Mouse (Mus musculus): Measurements from ENCODE around the gene Efcab3. TPM values are rescaled to one million over a fixed set of nuclear protein-coding genes. Genes with fewer than 3 reads are reported as not detected.
A peak's percentile ranks its signal among the peaks of the same experiment; 100 is the strongest.
"Not testable (repeated sequence)": the region's sequence is repeated elsewhere in the genome, so short reads cannot be mapped to it uniquely, and the experiment has no call there.

The Efcab3 gene
- polyA plus RNA-seq, 1 experiment from 2014 or later = not detected

DNA sequence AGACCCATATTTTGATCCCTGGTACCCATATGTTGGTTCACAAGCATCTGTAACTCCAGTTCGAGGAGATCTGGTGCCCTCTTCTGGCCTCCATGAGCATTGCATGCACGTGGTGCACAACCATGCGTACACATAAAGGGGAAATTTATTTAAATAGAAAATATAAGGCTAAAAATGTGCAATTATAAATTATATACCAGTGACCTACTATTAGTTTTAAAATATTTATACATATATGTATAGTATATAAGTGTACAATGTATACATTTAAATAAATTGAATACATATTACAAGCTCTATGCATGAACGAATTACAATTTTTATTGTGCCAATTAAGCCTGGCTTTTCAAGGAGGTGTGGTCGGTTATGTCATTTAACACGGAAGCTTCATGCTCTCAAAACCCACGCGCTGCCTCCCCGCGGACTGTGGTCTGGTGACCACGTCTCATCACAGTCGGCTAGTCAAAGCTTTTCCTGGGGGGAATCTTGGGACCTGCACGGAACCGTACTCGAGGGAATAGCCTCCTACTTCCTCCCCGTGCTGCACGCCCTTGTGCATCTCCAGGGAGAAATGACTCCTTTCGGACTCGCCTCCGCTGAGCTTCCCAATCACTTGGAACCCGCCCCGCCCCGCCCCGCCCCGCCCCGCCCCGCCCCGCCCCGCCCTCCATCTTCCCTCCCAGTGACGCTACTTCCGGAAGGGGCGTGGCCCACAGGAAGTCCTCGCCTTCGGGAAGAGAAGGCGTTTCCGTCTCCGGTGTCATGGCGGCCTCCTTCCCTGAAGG, 62.5 kb downstream of the Efcab3 start, which contains the start of gene Mettl2:
Mettl2 (plus strand) TSS at position 691 of the 785 bp plus-strand sequence.
- Histone ChIP-seq H3K36me3 (replicated peaks) (peaks cover 23% of the 10 kb centered on the region), H3K9me3 (replicated peaks) (no peaks in the 10 kb centered on the region), H3K4me2 (peak within 1 kb of the TSS; percentile 91), H3K27me3 (no peaks in the 10 kb centered on the region), H3K9ac (peak within 1 kb of the TSS; percentile 61), H3K27ac (replicated peaks) (peak within 1 kb of the TSS; percentile 91), H3K4me3 (replicated peaks) (peak within 1 kb of the TSS; percentile 80), H3K4me1 (replicated peaks) (peaks cover 51% of the 10 kb centered on the region)
- ATAC-seq (ENCODE audit: insufficient read depth) = peak; percentile 82
- WGBS (ENCODE audit: insufficient replicate concordance) = under 1% methylated on average over 38 of the region's 38 CpGs

DNA sequence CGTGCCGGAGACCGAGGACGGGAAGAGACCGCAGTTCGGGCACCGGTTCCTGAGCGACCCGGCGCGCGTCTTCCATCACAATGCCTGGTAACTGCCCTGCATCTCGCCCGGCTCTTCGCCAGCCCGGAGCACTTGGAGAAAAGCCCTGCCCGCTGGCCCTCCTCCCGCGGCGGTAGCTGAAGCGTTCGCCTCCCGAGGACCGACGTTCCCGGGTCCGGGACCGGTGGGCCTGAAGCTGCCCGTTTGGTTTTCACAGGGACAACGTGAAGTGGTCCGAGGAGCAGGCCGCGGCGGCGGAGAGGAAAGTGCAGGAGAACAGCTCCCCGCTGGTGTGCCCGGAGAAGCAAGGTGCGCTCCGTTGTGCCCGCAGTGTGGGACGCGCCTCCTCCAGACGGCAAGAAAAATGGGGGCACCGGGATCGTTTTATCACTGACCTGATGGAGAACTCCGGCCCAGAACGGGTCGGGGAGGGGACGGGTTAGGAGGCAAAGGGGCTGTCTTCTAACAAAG, 63.2 kb downstream of the Efcab3 start:
- no peaks in the 10 kb centered on the region for H3K9me3 ChIP-seq (replicated peaks)
- ATAC-seq (ENCODE audit: insufficient read depth) = peak; percentile 26
- under 1% methylated on average over 48 of the region's 49 CpGs for WGBS (ENCODE audit: insufficient replicate concordance)
- peak overlapping the region; percentile 61 for H3K9ac ChIP-seq
- H3K4me1 ChIP-seq (replicated peaks) = peaks cover 51% of the 10 kb centered on the region
- H3K36me3 ChIP-seq (replicated peaks) = peaks cover 29% of the 10 kb centered on the region
- H3K27ac ChIP-seq (replicated peaks) = peak overlapping the region; percentile 91; the same call in 1 of the 2 replicates
- H3K27me3 ChIP-seq = no peaks in the 10 kb centered on the region
- peak overlapping the region; percentile 91 for H3K4me2 ChIP-seq
- peak overlapping the region; percentile 80 for H3K4me3 ChIP-seq (replicated peaks)

DNA sequence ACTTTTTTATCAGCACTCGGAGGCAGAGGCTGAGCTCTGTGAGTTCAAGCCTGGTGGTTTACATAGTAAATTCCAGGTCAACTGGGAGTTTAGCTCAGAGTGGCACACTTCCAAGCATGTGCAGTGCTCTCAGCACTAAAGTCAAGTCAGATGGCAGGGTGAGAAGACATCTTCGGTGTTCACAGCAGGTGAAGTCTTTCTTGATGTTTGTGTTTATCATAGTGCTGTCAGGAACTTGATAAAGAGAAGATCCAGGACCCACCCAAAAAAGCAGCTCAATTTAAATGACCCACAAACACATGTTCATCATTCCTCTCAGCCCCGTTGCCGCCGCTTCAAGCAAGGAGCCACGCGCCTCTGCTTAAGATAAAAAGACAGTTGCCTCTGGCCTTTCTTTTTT, 72.3 kb downstream of the Efcab3 start:
- peaks cover 98% of the 10 kb centered on the region for H3K36me3 ChIP-seq (replicated peaks)
- 40% methylated on average over 7 of the region's 7 CpGs for WGBS (ENCODE audit: insufficient replicate concordance)
- ATAC-seq (ENCODE audit: insufficient read depth) = peak; percentile 41
- H3K4me2 ChIP-seq = no peak overlapping the region
- no peaks in the 10 kb centered on the region for H3K9me3 ChIP-seq (replicated peaks)
- H3K9ac ChIP-seq = no peak overlapping the region
- H3K27me3 ChIP-seq = no peaks in the 10 kb centered on the region
- H3K27ac ChIP-seq (replicated peaks) = peak overlapping the region; percentile 45
- no peak overlapping the region for H3K4me3 ChIP-seq (replicated peaks)
- peaks cover 35% of the 10 kb centered on the region for H3K4me1 ChIP-seq (replicated peaks)

GRCm38 (mm10) chr11:105137255-105137654, 73.9 kb downstream of the Efcab3 start:
- peaks cover 37% of the 10 kb centered on the region for H3K4me1 ChIP-seq (replicated peaks)
- H3K4me2 ChIP-seq = not testable (repeated sequence)

GRCm38 (mm10) chr11:105140512-105140911, 77.1 kb downstream of the Efcab3 start:
- 86% methylated on average over 7 of the region's 8 CpGs for WGBS (ENCODE audit: insufficient replicate concordance)
- peaks cover 59% of the 10 kb centered on the region for H3K4me1 ChIP-seq (replicated peaks)
- not testable (repeated sequence) for ATAC-seq (ENCODE audit: insufficient read depth)

More at GRCm38 (mm10) chr11:105137255-105137654, 73.9 kb downstream of the Efcab3 start:
- H3K4me3 ChIP-seq (replicated peaks); H3K9ac ChIP-seq; H3K9me3 ChIP-seq (replicated peaks); ATAC-seq (ENCODE audit: insufficient read depth); H3K27me3 ChIP-seq: not testable (repeated sequence)
- Histone ChIP-seq H3K27ac (replicated peaks) (peak overlapping the region; percentile 45; the same call in 1 of the 2 replicates), H3K36me3 (replicated peaks) (peaks cover 89% of the 10 kb centered on the region)
- WGBS (ENCODE audit: insufficient replicate concordance) = 66% methylated on average over 2 of the region's 2 CpGs

GRCm38 (mm10) chr11:105141115-105141514, 77.7 kb downstream of the Efcab3 start:
- Histone ChIP-seq H3K27ac (replicated peaks) (0 out of 2 replicates have a peak overlapping the region, but pooled peaks have one; percentile 24), H3K36me3 (replicated peaks) (peaks cover 51% of the 10 kb centered on the region)

More at GRCm38 (mm10) chr11:105140512-105140911, 77.1 kb downstream of the Efcab3 start:
- peaks cover 57% of the 10 kb centered on the region for H3K36me3 ChIP-seq (replicated peaks)
- H3K9ac ChIP-seq; H3K4me3 ChIP-seq (replicated peaks); H3K9me3 ChIP-seq (replicated peaks); H3K4me2 ChIP-seq; H3K27ac ChIP-seq (replicated peaks); H3K27me3 ChIP-seq: not testable (repeated sequence)

GRCm38 (mm10) chr11:105143564-105143963, 80.2 kb downstream of the Efcab3 start:
- Histone ChIP-seq H3K9me3 (replicated peaks) (no peaks in the 10 kb centered on the region), H3K9ac (peak overlapping the region; percentile 10; the same call in 1 of the 2 replicates), H3K27ac (replicated peaks) (peak overlapping the region; percentile 46), H3K4me1 (replicated peaks) (peaks cover 38% of the 10 kb centered on the region), H3K4me2 (peak overlapping the region; percentile 6), H3K36me3 (replicated peaks) (peaks cover 26% of the 10 kb centered on the region), H3K4me3 (replicated peaks) (no peak overlapping the region), H3K27me3 (no peaks in the 10 kb centered on the region)
- ATAC-seq (ENCODE audit: insufficient read depth) = peak; percentile 76

More at GRCm38 (mm10) chr11:105141115-105141514, 77.7 kb downstream of the Efcab3 start:
- no peak for ATAC-seq (ENCODE audit: insufficient read depth)
- Histone ChIP-seq H3K9ac (no peak overlapping the region), H3K9me3 (replicated peaks) (no peaks in the 10 kb centered on the region), H3K4me1 (replicated peaks) (peaks cover 57% of the 10 kb centered on the region), H3K4me3 (replicated peaks) (no peak overlapping the region), H3K4me2 (no peak overlapping the region), H3K27me3 (no peaks in the 10 kb centered on the region)
- WGBS (ENCODE audit: insufficient replicate concordance) = 83% methylated on average over 5 of the region's 5 CpGs

GRCm38 (mm10) chr11:105144084-105144483, 80.7 kb downstream of the Efcab3 start:
- H3K27ac ChIP-seq (replicated peaks) = peak overlapping the region; percentile 46
- peak overlapping the region; percentile 10; the same call in 1 of the 2 replicates for H3K9ac ChIP-seq
- no peaks in the 10 kb centered on the region for H3K9me3 ChIP-seq (replicated peaks)
- no peak overlapping the region for H3K4me3 ChIP-seq (replicated peaks)
- no peak overlapping the region for H3K4me2 ChIP-seq
- H3K4me1 ChIP-seq (replicated peaks) = peaks cover 39% of the 10 kb centered on the region
- whole genome bisulfite sequencing (ENCODE audit: insufficient replicate concordance) = 44% methylated on average over 3 of the region's 3 CpGs
- ATAC-seq (ENCODE audit: insufficient read depth) = peak; percentile 75
- H3K36me3 ChIP-seq (replicated peaks) = peaks cover 21% of the 10 kb centered on the region
- H3K27me3 ChIP-seq = no peaks in the 10 kb centered on the region

- Histone ChIP-seq H3K27ac (replicated peaks) (peak overlapping the region; percentile 46), H3K36me3 (replicated peaks) (peaks cover 15% of the 10 kb centered on the region), H3K4me2 (no peak overlapping the region), H3K9me3 (replicated peaks) (no peaks in the 10 kb centered on the region), H3K4me3 (replicated peaks) (no peak overlapping the region), H3K4me1 (replicated peaks) (peaks cover 44% of the 10 kb centered on the region), H3K27me3 (no peaks in the 10 kb centered on the region), H3K9ac (peak overlapping the region; percentile 10; the same call in 1 of the 2 replicates)
- WGBS (ENCODE audit: insufficient replicate concordance) = 53% methylated on average over 11 of the region's 11 CpGs
- peak; percentile 29 for ATAC-seq (ENCODE audit: insufficient read depth)
Measured at GRCm38 (mm10) chr11:105144508-105145210, 81.3 kb downstream of the Efcab3 start.

- Histone ChIP-seq H3K4me2 (no peak overlapping the region), H3K9ac (no peak overlapping the region), H3K36me3 (replicated peaks) (peaks cover 10% of the 10 kb centered on the region), H3K27me3 (no peaks in the 10 kb centered on the region), H3K27ac (replicated peaks) (peak overlapping the region; percentile 46; the same call in 1 of the 2 replicates), H3K4me1 (replicated peaks) (peaks cover 50% of the 10 kb centered on the region), H3K4me3 (replicated peaks) (no peak overlapping the region), H3K9me3 (replicated peaks) (no peaks in the 10 kb centered on the region)
- no peak for ATAC-seq (ENCODE audit: insufficient read depth)
- WGBS (ENCODE audit: insufficient replicate concordance) = 82% methylated on average over 10 of the region's 10 CpGs
Measured at GRCm38 (mm10) chr11:105145211-105145610, 81.8 kb downstream of the Efcab3 start.

GRCm38 (mm10) chr11:105146593-105146992, 83.2 kb downstream of the Efcab3 start, which contains the start of gene Gm10842:
Gene Gm10842 (plus strand): TSS chr11:105146893.
- 73% methylated on average over 3 of the region's 3 CpGs for WGBS (ENCODE audit: insufficient replicate concordance)
- H3K4me2 ChIP-seq = no peak within 1 kb of the TSS
- H3K9me3 ChIP-seq (replicated peaks) = no peaks in the 10 kb centered on the region
- H3K9ac ChIP-seq = no peak within 1 kb of the TSS
- no peak for ATAC-seq (ENCODE audit: insufficient read depth)
- H3K36me3 ChIP-seq (replicated peaks) = no peaks in the 10 kb centered on the region
- peaks cover 63% of the 10 kb centered on the region for H3K4me1 ChIP-seq (replicated peaks)
- no peak within 1 kb of the TSS for H3K4me3 ChIP-seq (replicated peaks)
- 0 out of 2 replicates have a peak within 1 kb of the TSS, but pooled peaks have one; percentile 46 for H3K27ac ChIP-seq (replicated peaks)
- H3K27me3 ChIP-seq = no peaks in the 10 kb centered on the region

Measured in liver, embryonic 15.5 days (tissue).